Mouse (Mus musculus) left cerebral cortex, postnatal 4 days (tissue): ENCODE measurements around the gene Ryr2. TPM values are rescaled to one million over a fixed set of nuclear protein-coding genes. Genes with fewer than 3 reads are reported as not detected.

Experiments used
- DNase-seq: peaks from one replicate; pipeline ENCODE4 v3.0.0-alpha.2; 2022
- intact Hi-C: fragments of 180-260 bp; cut with DNase I; formaldehyde crosslinking; loops from one replicate; pipeline ENCODE4 v1.15.1; 2025
- total RNA-seq, 2 experiments: library from RNA; stranded (reverse); gene quantifications; 2 replicates each; pipeline ENCODE4 v1.2.3; 2021

Gene Ryr2
- total RNA-seq, 2 experiments from 2014 or later, result 89.2 to 97.4 TPM

DNA sequence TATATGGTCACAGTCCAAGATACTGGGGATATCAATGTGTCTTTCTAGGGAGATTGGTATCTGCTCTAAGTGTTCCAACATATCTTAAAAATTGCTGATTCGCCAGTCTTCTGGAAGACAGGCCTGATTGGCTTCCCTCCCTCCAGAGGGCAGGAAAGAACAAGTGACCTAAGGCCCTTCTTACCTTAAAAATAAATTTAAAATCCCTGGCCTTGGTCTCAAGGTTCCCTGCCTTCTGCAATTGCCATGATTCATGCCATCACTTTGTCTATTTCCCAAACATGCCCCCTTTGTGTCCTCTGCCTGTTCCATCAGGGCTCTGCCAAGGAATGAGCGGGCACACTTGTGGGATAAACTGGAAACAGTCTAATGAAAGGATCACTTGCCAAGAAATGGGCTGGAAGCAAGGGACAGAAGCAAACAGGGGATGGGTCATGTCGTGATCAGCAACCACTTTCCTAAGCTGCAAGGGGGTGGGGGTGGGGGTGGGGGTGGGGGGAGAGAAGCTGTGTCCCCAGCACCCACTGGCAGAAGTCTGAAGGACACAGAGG lies 10.3 kb downstream of the Ryr2 start:
- intact Hi-C loops, result no loop called here
- no peak for DNase-seq

DNA sequence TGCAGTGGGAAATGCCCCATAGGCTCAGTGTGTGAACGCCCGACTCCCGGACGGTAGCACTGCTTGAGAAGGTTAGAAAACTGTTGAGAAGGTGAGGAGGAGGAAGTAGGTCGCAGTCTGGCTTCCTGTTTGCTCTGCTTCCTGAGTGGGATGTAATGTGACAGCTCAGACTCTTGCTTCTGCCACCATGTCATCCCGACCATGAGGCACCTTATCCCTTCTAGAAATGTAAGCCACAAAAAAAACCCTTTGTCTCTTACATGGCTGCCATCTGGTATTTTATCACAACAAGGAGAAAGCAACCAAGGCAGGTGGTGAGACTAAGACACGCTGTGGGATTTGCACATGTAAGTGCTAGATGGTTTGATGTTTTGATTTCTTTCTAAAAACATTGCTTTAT lies 12.2 kb downstream of the Ryr2 start:
- intact Hi-C loops, result no loop called here
- DNase-seq, result no peak

DNA sequence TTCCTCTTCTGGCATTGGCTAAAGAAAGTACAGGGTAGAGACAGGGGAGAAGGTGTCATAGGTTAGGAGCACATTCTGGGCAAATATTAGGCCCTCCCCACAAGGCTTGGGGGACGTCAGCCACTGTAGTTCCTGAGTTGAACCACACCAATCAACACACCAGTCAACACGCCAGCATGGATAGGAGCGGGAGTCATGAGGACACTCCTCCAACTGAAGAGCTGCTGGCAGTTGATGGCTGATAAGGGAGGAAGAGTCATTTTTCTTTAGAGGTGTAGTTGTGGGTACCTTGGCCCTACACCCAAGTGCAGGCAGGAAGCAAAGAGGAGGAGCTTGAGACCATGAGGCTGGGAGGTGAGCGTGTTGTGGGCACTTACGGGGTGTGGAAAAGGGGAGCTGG lies 13.6 kb downstream of the Ryr2 start:
- intact Hi-C loops, result no loop called here
- DNase-seq, result no peak

DNA sequence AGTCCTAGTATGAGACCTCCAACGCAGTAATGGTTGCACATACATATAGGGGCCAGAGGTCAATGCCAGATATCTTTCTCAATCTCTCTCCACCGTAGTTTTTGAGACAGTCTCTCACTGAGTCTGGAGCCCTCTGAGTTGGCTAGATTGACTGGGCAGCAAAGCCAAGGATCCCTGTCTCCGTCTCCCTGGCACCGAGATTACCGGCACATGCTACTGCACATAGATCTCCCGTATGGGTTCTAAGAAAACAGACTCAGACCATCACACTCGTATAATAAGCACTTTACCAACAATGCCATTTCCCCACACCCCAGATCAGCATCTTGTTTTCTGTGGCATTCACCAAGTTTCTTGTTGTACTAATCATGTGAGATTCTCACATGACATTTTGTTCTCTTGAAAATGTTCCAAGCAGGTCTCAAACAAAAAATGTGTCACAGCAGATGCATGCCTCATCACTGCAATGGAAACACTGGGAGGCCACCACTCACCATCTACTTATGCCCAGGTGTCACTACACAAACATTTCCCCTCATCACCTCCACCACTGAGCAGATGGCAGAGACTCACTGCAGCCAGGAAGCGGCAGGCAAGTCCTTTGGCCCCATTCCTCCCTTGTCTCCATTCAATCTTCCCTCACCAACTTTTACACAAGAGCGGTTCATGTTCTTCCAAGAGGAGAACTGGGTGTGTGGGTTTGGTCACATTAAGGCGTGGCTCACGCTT lies 14.2 kb downstream of the Ryr2 start:
- intact Hi-C loops, result no loop called here

DNA sequence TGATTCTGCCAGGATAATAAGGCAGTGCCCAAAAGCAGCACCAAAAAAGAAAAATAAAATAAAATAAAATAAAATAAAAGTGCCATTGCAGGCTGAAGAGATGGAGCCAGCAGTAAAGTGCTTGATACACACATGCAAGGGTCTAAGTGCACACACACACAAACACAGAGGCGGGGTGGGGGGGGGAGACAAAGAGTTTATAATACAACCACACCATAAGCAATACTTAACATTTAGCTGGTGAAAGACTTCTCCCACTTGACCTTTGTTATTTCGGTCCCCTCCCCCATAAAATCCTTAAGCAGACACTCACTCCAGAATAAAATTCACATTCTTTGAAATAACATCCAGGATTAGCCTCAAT lies 22.7 kb downstream of the Ryr2 start:
- intact Hi-C loops, result no loop called here
- DNase-seq, result no peak

More for the DNA sequence above, 14.2 kb downstream of the Ryr2 start:
- DNase-seq, result no peak

DNA sequence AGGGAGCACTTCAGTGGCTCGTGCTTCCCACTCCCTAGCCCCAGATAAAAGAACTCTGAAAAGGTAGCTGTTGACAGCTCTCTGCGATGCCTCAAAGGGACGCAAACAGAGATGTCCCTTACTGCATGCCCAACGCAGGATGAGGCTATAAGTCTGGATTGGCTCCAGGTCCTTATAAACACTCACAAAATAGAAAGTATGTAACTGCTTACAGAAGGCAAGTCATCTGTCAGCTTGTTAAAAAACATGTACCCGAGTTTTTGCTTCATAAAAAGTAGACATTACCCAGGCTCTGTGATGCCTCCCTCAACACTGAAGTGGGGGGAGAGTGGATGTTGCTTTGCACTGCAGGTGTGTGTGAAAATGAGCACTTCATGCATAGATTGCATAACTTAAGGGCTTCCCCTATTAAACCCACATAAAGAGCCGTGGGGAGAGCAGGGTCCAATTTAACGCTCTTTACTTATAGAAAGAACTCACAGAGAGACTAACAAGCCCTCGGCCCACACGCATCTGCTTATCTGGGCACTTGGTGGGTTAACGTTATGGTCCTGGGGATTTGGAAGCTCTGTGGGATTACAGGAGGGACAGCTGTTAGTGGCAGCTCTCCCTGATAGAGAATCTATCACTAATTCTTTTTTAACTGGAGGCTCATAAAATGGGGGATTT lies 23.2 kb downstream of the Ryr2 start:
- DNase-seq, result no peak
- intact Hi-C loops, result no loop called here

DNA sequence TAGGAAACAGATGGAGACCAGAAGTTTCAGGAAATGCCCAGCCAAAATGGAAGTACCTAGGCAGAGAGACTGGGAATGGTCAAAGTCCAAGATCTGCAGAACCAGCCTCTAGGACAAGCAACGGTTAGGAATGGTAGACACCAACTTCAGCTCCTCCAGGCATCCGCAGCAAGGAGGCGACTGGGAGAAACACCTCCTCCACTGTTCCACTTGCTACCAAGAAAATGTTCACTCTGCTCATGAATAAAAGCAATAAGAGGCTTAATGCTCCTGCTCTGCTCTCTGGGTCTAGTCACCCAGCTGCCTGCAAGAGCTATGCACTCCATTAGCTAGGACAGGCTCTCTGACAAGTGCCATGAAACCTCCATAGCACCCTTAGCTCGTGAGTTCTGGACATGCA lies 26.2 kb downstream of the Ryr2 start:
- no peak for DNase-seq

DNA sequence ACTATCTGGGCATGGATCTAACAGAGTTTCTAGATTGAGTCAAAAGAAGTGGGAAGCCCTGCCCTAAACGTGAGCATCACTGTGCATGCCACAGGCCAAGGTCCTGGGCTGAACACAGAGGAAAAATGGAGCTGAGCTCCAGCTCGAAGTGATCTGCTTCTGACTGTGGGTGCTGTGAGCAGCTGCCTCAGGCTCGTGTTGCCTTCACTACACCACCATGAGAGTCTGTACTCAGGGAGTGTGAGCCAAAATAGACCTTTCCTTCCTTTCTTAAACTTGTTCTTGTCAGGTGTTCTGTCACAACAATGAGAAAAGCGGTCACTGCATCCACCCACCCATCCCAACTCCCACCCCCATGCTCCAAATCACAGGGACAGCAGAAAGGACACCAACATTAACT lies 27.2 kb downstream of the Ryr2 start:
- intact Hi-C loops, result no loop called here
- no peak for DNase-seq

More for the DNA sequence above, 26.2 kb downstream of the Ryr2 start:
- intact Hi-C loops, result no loop called here

DNA sequence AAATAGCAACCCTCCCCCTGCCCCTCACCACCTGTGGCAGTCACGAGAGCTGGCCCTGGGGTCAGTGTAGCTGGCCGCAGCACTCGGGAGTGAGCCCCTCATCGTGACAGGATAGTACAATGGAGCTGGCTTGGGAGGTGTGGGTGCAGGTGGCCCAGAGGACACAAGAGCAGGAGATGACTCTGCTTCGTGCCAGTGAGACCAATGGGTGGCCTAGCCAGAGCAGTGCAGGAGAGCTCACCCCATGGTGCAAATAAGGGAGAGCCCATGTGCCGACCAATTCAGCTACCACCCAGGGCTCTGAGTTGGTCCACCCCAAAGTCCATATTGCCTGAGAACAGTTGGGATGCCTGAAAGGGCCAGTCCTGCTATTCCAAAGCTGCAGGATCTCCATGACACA lies 31.8 kb downstream of the Ryr2 start:
- DNase-seq, result no peak
- intact Hi-C loops, result no loop called here

DNA sequence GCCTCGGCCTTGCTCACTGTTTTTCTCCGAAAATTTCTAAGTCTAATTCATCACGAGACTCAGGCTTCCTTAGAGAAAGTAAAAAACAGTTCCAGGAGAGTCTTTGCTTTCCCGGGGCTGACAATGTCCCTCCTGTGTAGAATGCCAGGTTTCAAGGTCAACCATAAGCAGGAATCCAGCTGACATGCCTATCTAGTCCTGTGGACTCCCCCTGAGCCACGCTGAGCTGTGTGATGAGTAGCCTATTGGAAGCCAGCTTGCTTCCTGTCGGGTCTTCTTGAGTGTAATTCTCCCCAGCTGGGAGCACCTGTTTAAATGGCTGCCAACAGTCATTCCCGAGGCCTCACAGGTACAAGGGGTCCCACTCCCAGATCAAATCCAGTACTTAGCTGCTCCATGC lies 34.2 kb downstream of the Ryr2 start:
- no peak for DNase-seq
- intact Hi-C loops, result no loop called here

DNA sequence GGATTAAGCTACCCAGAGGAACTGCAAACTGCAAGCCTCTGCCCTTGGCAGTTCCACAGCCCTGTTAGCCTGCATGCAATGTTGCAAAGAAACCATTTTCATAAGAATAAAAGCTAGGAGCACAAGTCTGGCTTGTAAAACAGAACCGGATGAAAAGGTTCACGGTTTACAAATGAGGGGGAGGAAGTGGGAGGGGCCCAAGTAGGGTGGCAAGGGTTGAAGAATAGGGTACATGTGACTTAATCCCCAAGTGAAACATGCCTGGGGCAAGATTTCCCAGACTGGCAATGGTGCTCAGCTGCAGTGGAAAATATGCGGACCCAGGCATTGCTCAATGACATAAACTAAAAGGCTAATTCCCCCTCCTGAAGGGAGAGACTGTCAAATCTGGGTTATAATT lies 34.6 kb downstream of the Ryr2 start:
- intact Hi-C loops, result no loop called here
- DNase-seq, result no peak

DNA sequence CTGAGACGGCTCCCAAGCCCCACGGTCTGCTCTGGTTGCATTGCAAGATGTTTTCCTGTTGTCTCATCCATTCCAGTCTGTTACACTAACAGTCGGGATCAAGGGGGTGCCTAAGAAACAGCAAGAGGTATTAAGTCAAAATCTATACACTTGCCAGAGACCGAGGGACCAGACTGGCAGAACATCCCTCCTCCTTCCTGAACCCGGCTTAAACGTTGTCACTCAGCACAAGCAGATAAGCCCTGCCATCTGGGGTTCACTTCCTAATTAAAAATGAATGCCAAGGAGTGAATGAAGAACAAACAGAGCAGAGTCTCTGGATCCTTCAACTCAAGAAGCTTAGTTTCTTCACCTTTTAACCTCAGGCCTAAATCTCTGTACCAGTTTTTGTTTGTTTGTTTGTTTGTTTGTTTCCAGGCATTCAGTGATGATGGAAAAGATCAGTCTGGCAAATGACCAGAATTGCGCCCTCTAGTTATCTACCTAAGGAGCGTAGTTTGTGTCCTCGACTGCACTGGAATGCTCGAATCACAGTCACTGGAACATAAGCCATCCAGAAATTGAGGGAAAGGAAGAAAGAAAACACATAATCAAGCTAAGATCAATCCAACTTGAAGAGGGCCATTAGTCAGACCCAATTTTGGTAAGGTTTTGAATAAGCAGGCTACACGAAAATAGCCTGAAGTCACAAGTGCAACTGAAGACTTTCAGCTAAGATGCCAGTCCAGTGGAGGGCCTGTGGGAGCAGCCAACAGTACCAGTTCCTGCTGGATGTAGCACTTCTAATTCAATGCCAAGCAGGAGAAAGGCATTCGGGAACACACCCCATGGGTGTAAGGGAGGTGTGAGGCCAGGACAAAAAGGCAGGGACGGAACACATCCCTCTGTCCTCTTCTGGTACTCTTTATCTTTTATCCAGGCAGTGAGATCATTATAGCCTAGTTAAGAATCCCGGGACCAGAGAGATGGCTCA lies 36.3 kb downstream of the Ryr2 start:
- no peak for DNase-seq
- intact Hi-C loops, result no loop called here

DNA sequence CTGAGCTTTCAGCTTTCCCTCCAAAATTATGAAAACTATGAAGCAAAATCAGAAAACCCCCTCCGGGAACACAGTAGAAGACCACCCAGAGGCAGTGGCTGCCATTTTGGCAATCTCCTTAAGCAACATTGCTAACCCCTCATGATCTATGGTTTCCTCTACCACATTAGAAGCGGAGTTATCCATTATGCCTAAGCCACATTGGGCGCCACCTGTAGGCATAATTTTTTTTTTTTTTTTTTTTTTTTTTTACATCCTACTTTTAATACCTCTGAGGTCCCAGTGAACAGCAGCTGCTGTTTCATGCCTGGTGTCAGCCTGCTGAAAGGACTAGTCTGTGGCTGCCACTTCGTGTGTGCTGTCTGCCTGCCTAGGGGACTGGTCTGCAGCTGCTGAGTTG lies 42.2 kb downstream of the Ryr2 start:
- intact Hi-C loops, result no loop called here
- no peak for DNase-seq

DNA sequence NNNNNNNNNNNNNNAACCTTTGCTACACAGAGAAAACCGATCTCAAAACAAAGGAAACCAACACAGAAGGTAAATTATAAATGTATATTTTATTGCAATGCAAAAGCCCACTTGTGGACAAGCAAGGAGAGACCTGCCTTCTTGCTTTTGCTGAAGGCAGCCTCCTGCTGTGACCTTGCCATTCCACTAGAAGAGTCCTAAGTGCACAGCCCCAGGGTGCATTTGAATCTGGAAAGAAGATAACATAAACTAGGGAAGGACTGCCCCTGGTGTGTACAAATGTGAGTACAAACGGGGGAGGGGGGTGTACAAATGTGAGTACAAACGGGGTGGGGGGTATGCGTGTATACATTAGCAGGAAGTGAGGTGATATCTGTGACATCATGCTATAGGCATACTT lies 43.2 kb downstream of the Ryr2 start:
- intact Hi-C loops, result no loop called here
- no peak for DNase-seq

DNA sequence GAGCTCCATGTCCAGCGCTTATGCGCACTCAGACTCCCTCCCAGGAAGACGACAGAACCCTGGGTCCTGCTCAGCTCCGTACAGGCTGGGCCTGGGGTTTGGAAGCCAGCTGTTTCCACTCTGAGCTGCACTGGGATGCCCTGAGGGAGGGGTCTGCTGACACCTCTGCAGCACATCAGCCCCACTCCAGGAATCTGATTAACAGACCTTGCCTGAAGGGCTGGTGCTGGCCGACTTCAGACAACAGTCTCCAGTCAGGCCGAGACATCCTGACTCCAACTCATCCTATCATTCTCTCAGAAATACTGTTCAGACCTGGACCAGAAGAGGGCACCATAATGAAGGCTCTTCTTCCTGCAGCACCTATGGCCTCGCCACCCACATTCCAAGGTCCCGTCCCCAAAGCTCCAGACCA lies 49.4 kb downstream of the Ryr2 start:
- no peak for DNase-seq
- intact Hi-C loops, result no loop called here

DNA sequence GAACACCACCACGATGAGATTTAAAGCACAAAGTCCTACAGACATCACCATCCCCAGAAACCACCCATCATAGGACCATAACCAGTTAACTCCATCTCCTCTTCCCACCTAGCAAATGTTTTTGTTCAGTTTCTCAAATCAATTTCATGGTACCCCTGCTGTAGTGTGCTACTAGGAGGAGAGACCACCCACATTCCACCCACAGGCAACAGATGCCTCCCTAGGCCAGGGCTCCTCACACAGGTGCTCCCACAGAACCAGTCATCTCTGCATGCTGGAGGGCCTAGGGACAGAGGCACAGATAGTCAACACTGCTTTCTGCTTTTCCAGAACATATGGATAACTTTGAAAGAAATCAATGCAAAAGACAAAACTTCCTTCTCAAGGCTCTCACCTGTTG lies 50.8 kb downstream of the Ryr2 start:
- intact Hi-C loops, result no loop called here
- DNase-seq, result no peak

DNA sequence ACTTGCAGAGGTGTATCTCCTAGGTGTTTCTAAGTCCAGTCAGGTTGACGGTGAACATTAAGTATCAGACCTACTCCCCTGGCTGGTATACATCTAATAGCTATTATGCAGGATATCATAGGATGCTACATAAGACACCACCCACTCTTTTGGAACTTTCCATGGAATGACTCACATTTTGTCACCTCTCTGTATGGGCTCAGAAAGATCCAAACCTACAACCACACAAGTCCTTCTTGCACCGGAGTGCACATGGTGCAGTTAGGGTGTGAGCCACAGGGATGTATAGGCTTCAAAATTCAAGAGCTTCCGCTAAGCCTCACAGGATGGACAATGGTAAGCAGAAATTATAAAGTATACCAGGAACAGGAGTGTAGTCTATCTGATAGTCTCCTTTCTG lies 52.8 kb downstream of the Ryr2 start:
- no peak for DNase-seq
- intact Hi-C loops, result no loop called here

DNA sequence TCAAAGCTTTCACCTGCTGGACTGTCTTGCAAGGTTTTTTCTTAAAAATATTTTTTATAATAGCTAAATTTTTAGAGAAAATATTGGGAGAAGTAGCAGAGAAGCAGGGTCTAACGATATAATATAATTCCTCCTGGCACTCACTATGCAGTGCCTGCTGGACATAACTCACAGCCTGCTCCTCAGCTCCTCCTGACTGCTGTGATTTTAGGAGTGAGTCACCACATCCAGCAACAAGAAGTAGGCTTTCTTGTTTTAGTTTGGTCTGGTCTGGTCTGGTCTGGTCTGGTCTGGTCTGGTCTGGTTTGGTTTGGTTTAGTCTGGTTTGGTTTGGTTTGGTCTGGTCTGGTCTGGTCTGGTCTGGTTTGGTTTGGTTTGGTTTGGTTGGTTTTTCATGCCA lies 55.9 kb downstream of the Ryr2 start:
- intact Hi-C loops, result no loop called here

DNA sequence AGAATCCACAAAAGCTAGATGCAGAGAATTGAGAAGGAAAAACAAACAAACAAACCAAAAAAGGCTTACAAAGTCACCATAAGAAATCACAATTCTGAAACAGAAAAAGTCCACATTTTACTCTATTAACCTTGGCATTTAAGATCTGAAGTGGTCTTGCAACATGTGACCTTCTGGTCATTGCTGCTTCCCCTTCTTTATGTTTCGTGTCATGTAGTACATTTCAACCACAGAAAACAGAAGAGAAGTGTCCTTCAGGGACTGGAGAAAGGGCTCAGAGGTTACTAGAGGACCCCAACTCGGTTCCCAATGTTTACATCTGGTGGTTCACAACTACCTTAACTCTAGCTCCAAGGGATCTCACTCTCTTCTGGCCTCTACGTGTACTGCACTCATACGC lies 59.7 kb downstream of the Ryr2 start:
- intact Hi-C loops, result no loop called here

More for the DNA sequence above, 55.9 kb downstream of the Ryr2 start:
- DNase-seq, result no peak

DNA sequence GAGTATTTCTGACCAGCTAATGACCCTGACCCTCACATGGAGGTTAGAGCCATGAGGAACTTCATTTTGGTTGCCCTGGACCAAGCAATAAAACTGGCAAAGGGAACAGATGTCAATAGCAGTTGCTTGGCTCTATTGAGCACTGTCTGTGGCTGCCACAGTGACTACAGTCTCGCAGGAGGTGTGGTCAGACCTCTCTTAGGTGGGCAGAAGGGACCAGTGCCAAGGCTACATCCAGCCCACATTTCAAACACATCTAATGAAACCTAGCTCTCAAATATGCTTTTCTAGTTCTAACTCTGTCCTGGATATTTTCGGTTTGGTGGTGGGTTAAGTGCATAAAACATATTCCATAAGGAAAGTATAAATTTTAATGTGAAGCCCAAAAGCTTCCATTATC lies 62.0 kb downstream of the Ryr2 start:
- intact Hi-C loops, result no loop called here
- no peak for DNase-seq

More for the DNA sequence above, 59.7 kb downstream of the Ryr2 start:
- no peak for DNase-seq

DNA sequence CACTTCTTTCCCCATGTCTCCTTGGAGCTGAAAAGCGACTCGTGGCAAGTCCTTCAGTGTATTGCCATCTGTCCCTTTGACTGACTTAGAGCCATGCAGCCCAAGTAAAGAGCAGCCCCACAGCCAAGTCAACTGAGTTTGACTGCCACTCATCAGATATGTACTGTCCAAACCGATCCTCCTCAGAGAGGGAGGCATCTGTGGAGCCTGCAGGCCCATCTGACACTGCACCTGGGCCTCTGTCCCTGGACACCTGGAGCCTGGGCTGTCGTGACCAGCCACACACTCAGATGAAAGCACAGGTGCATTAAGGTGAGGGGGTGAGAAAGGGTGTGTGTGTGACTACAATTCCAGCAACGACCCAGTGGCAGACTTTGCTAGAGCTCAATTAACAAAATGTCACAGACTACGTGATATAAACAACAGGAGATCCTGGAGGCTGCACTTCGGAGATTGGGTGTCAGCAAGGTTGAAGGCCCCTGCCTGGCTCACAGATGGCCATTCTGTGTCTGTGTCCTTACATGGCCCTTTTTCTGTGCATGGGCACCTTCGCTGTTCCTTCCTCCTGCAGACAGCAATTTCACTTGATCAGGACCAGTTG lies 63.8 kb downstream of the Ryr2 start:
- intact Hi-C loops, result no loop called here
- DNase-seq, result peak; percentile 29
